Mouse (Mus musculus): Measurements from ENCODE around the gene Rtkn. TPM values are rescaled to one million over a fixed set of nuclear protein-coding genes. Genes with fewer than 3 reads are reported as not detected.
A peak's percentile ranks its signal among the peaks of the same experiment; 100 is the strongest.

Rtkn gene
- total and polyA plus RNA-seq, 3 experiments, result 0.47 to 1.3 (median 0.68) TPM

- TF ChIP-seq RCOR1 (conservative IDR thresholded peaks at IDR 0.05; ENCODE audit: low read depth, low read length), result 0 out of 2 replicates have a peak, but pooled peaks have one; percentile 6
- no peak for TF ChIP-seq UBTF (IDR thresholded peaks at IDR 0.05; ENCODE audit: low read depth, low read length)
- TF ChIP-seq POLR2AphosphoS2 (IDR thresholded peaks at IDR 0.05; ENCODE audit: low read depth, low read length), result no peak
- peak; percentile 80 for TF ChIP-seq ELF1 (IDR thresholded peaks at IDR 0.05; ENCODE audit: low read depth, low read length)
- TF ChIP-seq IRF4 (IDR thresholded peaks at IDR 0.05; ENCODE audit: low read depth, low read length), result peak; percentile 29; the same call in 1 of the 2 replicates
- TF ChIP-seq ZC3H11A (IDR thresholded peaks at IDR 0.05; ENCODE audit: low read depth, low read length), result no peak
- no peak for TF ChIP-seq GABPA (IDR thresholded peaks at IDR 0.05; ENCODE audit: insufficient replicate concordance, low read depth, low read length)
- no peak for TF ChIP-seq JUN (IDR thresholded peaks at IDR 0.05; ENCODE audit: insufficient read depth, low read depth, low read length)
Measured at GRCm38 (mm10) chr6:83165607-83166242, 30.5 kb downstream of the Rtkn start, which contains the start of gene Dctn1 (continued).

GRCm38 (mm10) chr6:83166243-83166630, 31.0 kb downstream of the Rtkn start:
- Histone ChIP-seq H3K9me3 (replicated peaks; ENCODE audit: low read length) (no peaks in the 10 kb centered on the region), H3K79me2 (replicated peaks; ENCODE audit: control insufficient read depth, extremely low read depth, insufficient read depth, poor library complexity, severe bottlenecking) (no peaks in the 10 kb centered on the region; the same call in none of the 2 replicates), H3K9ac (ENCODE audit: insufficient read depth, low read depth) (peak overlapping the region; percentile 91), H3K4me2 (ENCODE audit: insufficient read depth, low read depth, poor library complexity, severe bottlenecking) (peak overlapping the region; percentile 93), H3K27ac (ENCODE audit: insufficient read depth, low read depth) (no peak overlapping the region), H3K27me3 (replicated peaks) (peaks cover 2% of the 10 kb centered on the region), H3K4me1 (ENCODE audit: control insufficient read depth in 1 of 2, insufficient read depth in 2 of 2) (peaks cover 5 to 22% of the 10 kb centered on the region in 2 experiments; a peak in 3 of 4 replicates), H3K36me3 (replicated peaks in 1 of 2; ENCODE audit: control insufficient read depth in 1 of 2, insufficient read depth in 1 of 2, low read length in 1 of 2) (peaks cover 0 to 11% of the 10 kb centered on the region in 2 experiments), H3K4me3 (replicated peaks in 1 of 3; ENCODE audit: low read depth in 2 of 3, low read length in 2 of 3, poor library complexity in 1 of 3) (peak overlapping the region; percentile 75 to 91 (median 85))
- peak; percentile 27 for DNase-seq (ENCODE audit: extremely low read depth)
- no peak for TF ChIP-seq RCOR1 (conservative IDR thresholded peaks at IDR 0.05; ENCODE audit: low read depth, low read length)
- TF ChIP-seq EP300 (IDR thresholded peaks at IDR 0.05; ENCODE audit: low read length), result no peak
- TF ChIP-seq TBP (conservative IDR thresholded peaks at IDR 0.05; ENCODE audit: low read depth, low read length), result no peak
- TF ChIP-seq ZNF384 (IDR thresholded peaks at IDR 0.05; ENCODE audit: low read depth, low read length), result no peak
- no peak; the same call in 1 of the 2 replicates for TF ChIP-seq SIN3A (IDR thresholded peaks at IDR 0.05; ENCODE audit: low read length)
- dilution Hi-C loops (cut with MboI; ENCODE audit: extremely low pct_ligation_motif_present, extremely low pct_unique_long_range_greater_than_20kb, low sequenced_read_pairs), result no loop called here
- in situ Hi-C loops (cut with MboI; ENCODE audit: low pct_ligation_motif_present, low pct_unique_long_range_greater_than_20kb, low sequenced_read_pairs), result loop anchor here (5.0 kb wide), 1 partner anchor 41 kb away; no protein-coding TSS in a partner anchor

GRCm38 (mm10) chr6:83169872-83170271, 34.6 kb downstream of the Rtkn start:
- Histone ChIP-seq H3K4me3 (replicated peaks in 1 of 3; ENCODE audit: low read depth in 2 of 3, low read length in 2 of 3, poor library complexity in 1 of 3) (no peak overlapping the region), H3K27ac (ENCODE audit: insufficient read depth, low read depth) (no peak overlapping the region), H3K27me3 (replicated peaks) (no peaks in the 10 kb centered on the region), H3K36me3 (replicated peaks in 1 of 2; ENCODE audit: control insufficient read depth in 1 of 2, insufficient read depth in 1 of 2, low read length in 1 of 2) (peaks cover 0 to 27% of the 10 kb centered on the region in 2 experiments), H3K9me3 (replicated peaks; ENCODE audit: low read length) (no peaks in the 10 kb centered on the region), H3K79me2 (replicated peaks; ENCODE audit: control insufficient read depth, extremely low read depth, insufficient read depth, poor library complexity, severe bottlenecking) (no peaks in the 10 kb centered on the region; the same call in none of the 2 replicates), H3K9ac (ENCODE audit: insufficient read depth, low read depth) (no peak overlapping the region), H3K4me2 (ENCODE audit: insufficient read depth, low read depth, poor library complexity, severe bottlenecking) (no peak overlapping the region), H3K4me1 (ENCODE audit: control insufficient read depth in 1 of 2, insufficient read depth in 2 of 2) (peaks cover 5 to 18% of the 10 kb centered on the region in 2 experiments; a peak in 3 of 4 replicates)
- dilution Hi-C loops (cut with MboI; ENCODE audit: extremely low pct_ligation_motif_present, extremely low pct_unique_long_range_greater_than_20kb, low sequenced_read_pairs) (no loop called here), in situ Hi-C loops (cut with MboI; ENCODE audit: low pct_ligation_motif_present, low pct_unique_long_range_greater_than_20kb, low sequenced_read_pairs) (loop anchor here (5.0 kb wide), 1 partner anchor 37 kb away; no protein-coding TSS in a partner anchor)
- no peak for TF ChIP-seq MAZ (IDR thresholded peaks at IDR 0.05; ENCODE audit: low read depth, low read length)
- no peak for TF ChIP-seq POLR2AphosphoS2 (IDR thresholded peaks at IDR 0.05; ENCODE audit: low read depth, low read length)
- no peak for TF ChIP-seq NRF1 (IDR thresholded peaks at IDR 0.05; ENCODE audit: low read depth, low read length)
- no peak for TF ChIP-seq RAD21 (IDR thresholded peaks at IDR 0.05; ENCODE audit: low read depth, low read length)
- TF ChIP-seq ZNF384 (IDR thresholded peaks at IDR 0.05; ENCODE audit: low read depth, low read length), result no peak
- TF ChIP-seq ZC3H11A (IDR thresholded peaks at IDR 0.05; ENCODE audit: low read depth, low read length), result no peak
- no peak for TF ChIP-seq EP300 (IDR thresholded peaks at IDR 0.05; ENCODE audit: low read length)
- no peak for TF ChIP-seq SMC3 (IDR thresholded peaks at IDR 0.05; ENCODE audit: low read depth, low read length)
- no peak for TF ChIP-seq GABPA (IDR thresholded peaks at IDR 0.05; ENCODE audit: insufficient replicate concordance, low read depth, low read length)
- no peak for TF ChIP-seq POLR2A (IDR thresholded peaks at IDR 0.05; ENCODE audit: low read depth, low read length)
- TF ChIP-seq BHLHE40 (IDR thresholded peaks at IDR 0.05; ENCODE audit: low read depth, low read length), result no peak
- TF ChIP-seq JUN (IDR thresholded peaks at IDR 0.05; ENCODE audit: insufficient read depth, low read depth, low read length), result no peak
- no peak for TF ChIP-seq KAT2A (IDR thresholded peaks at IDR 0.05; ENCODE audit: insufficient replicate concordance, low read length)
- TF ChIP-seq MXI1 (IDR thresholded peaks at IDR 0.05; ENCODE audit: low read depth, low read length), result no peak
- no peak for DNase-seq (ENCODE audit: extremely low read depth)

Measured in CH12.LX (cell line).